Mouse (Mus musculus): ENCODE measurements around the gene Gm10719.
"Not testable (repeated sequence)": the region's sequence is repeated elsewhere in the genome, so short reads cannot be mapped to it uniquely, and the experiment has no call there.

GRCm38 (mm10) chr9:3001948-3002659 is 15.1 kb upstream of the Gm10719 start:
- TF ChIP-seq CTCF (IDR thresholded peaks at IDR 0.05; ENCODE audit: low read depth) = not testable (repeated sequence)
- TF ChIP-seq EP300 (IDR thresholded peaks at IDR 0.05; ENCODE audit: low read depth) = 0 out of 2 replicates have a peak, but pooled peaks have one; percentile 5

Measured in liver, embryonic 14.5 days (tissue).